Mouse (Mus musculus) brain, adult 10 weeks (tissue): ENCODE measurements around the gene Prr15. TPM values are rescaled to one million over a fixed set of nuclear protein-coding genes. Genes with fewer than 3 reads are reported as not detected.

Experiments
- polyA plus RNA-seq: library from polyadenylated mRNA; stranded (reverse); fragments of 350-450 nt; fragmentation: Illumina TruSeq; extraction: RNeasy Lipid Tissue Mini Kit (QIAGEN cat#74804); gene quantifications from one replicate; pipeline ENCODE4 v1.2.3, GENCODE M21; 2015; ENCODE audit warnings: low read depth, low replicate concordance

The Prr15 gene
- polyA plus RNA-seq = 1.5 TPM

GRCm38 (mm10) chr6:54325246-54325885, at the start of gene Prr15:
TSS of gene Prr15 (plus strand) at chr6:54325835.

Other genes with a start within 250 kb of the Prr15 start
- 77.5 TPM for gene Wipf3, start 103.8 kb downstream of the Prr15 start, polyA plus RNA-seq
- gene Scrn1, start 240.7 kb downstream of the Prr15 start, polyA plus RNA-seq = 156 TPM